Mouse (Mus musculus) small intestine, adult 2 months (tissue): Measurements from ENCODE around the gene Sec24a. TPM values are rescaled to one million over a fixed set of nuclear protein-coding genes. Genes with fewer than 3 reads are reported as not detected.
"Not testable (repeated sequence)": the region's sequence is repeated elsewhere in the genome, so short reads cannot be mapped to it uniquely, and the experiment has no call there.

Experiments used
- H3K27ac ChIP-seq: fragments of 200-500 bp; 2 replicates; pipeline ENCODE4 v1.5.1; 2012; ENCODE audit warnings: low read depth, low read length, control low read depth, inconsistent platforms; ENCODE audit not compliant: insufficient read depth
- H3K27me3 ChIP-seq: fragments of 200-500 bp; 2 replicates; pipeline ENCODE4 v1.6.1; 2012; ENCODE audit warnings: mild to moderate bottlenecking, moderate library complexity, low read length, inconsistent platforms; ENCODE audit not compliant: control insufficient read depth, insufficient read depth
- H3K36me3 ChIP-seq: fragments of 200-500 bp; 2 replicates; pipeline ENCODE4 v1.6.1; 2012; ENCODE audit warnings: mild to moderate bottlenecking, low read length, control low read depth, inconsistent platforms; ENCODE audit not compliant: control insufficient read depth, insufficient read depth
- H3K4me1 ChIP-seq: fragments of 200-500 bp; 2 replicates; pipeline ENCODE4 v1.6.1; 2012; ENCODE audit warnings: low read length, inconsistent platforms, mixed read lengths; ENCODE audit not compliant: control insufficient read depth, insufficient read depth, insufficient read length
- H3K4me3 ChIP-seq: fragments of 200-500 bp; 2 replicates; pipeline ENCODE4 v1.5.1; 2012; ENCODE audit warnings: low read depth, mild to moderate bottlenecking, control low read depth, inconsistent platforms, low read length, moderate library complexity
- CTCF ChIP-seq: fragments of 200-500 bp; IDR thresholded peaks from 2 replicates; pipeline ENCODE4 v1.5.1; 2012; ENCODE audit warnings: low read depth, mild to moderate bottlenecking, control low read depth, inconsistent platforms, low read length, moderate library complexity, mixed read lengths; ENCODE audit not compliant: insufficient replicate concordance, insufficient read length; ENCODE audit errors: extremely low read depth
- POLR2A ChIP-seq: fragments of 200-500 bp; IDR thresholded peaks from 2 replicates; pipeline ENCODE4 v1.6.1; 2012; ENCODE audit warnings: low read depth, mild to moderate bottlenecking, control low read depth, inconsistent platforms, low read length, moderate library complexity
- WGBS: fragments of 180-500 bp; shearing (Covaris S2); methylation state at CpG from one replicate; pipeline ENCODE4 v1.1.7; 2018; 5-methylcytosine and 5-hydroxymethylcytosine counted together
- polyA plus RNA-seq: library from polyadenylated mRNA; depleted of rRNA; stranded (reverse); fragments of >200 nt; gene quantifications from 2 replicates; pipeline ENCODE4 v1.2.3, GENCODE M21; 2012

Sec24a gene
- polyA plus RNA-seq, 1 experiment: 56.9 TPM

GRCm38 (mm10) chr11:51746096-51746495 is 17.3 kb downstream of the Sec24a start:
- no peak for TF ChIP-seq CTCF
- no peak for TF ChIP-seq POLR2A
- WGBS: 23% methylated on average over 1 of the region's 1 CpGs
- H3K36me3 ChIP-seq: peaks cover 45% of the 10 kb centered on the region

GRCm38 (mm10) chr11:51740701-51741100 is 22.7 kb downstream of the Sec24a start:
- 52% methylated on average over 3 of the region's 3 CpGs for WGBS
- Histone ChIP-seq H3K4me3 (no peak overlapping the region), H3K4me1 (peaks cover 3% of the 10 kb centered on the region), H3K36me3 (peaks cover 45% of the 10 kb centered on the region), H3K27ac (no peak overlapping the region), H3K27me3 (no peaks in the 10 kb centered on the region)
- TF ChIP-seq CTCF (no peak), POLR2A (no peak)

More at GRCm38 (mm10) chr11:51746096-51746495, 17.3 kb downstream of the Sec24a start:
- H3K4me3 ChIP-seq: no peak overlapping the region
- H3K4me1 ChIP-seq: no peaks in the 10 kb centered on the region; the same call in 1 of the 2 replicates
- no peaks in the 10 kb centered on the region for H3K27me3 ChIP-seq
- no peak overlapping the region for H3K27ac ChIP-seq

GRCm38 (mm10) chr11:51738651-51739403 is 24.6 kb downstream of the Sec24a start:
- no peaks in the 10 kb centered on the region for H3K27me3 ChIP-seq
- no peak overlapping the region for H3K4me3 ChIP-seq
- peaks cover 54% of the 10 kb centered on the region for H3K36me3 ChIP-seq
- H3K4me1 ChIP-seq: peaks cover 3% of the 10 kb centered on the region; the same call in 1 of the 2 replicates
- no peak for TF ChIP-seq POLR2A
- no peak for TF ChIP-seq CTCF
- H3K27ac ChIP-seq: no peak overlapping the region
- 42% methylated on average over 3 of the region's 3 CpGs for WGBS

- not testable (repeated sequence) for H3K27me3 ChIP-seq, H3K4me1 ChIP-seq, H3K27ac ChIP-seq, H3K4me3 ChIP-seq
- WGBS: 97% methylated on average over 13 of the region's 13 CpGs
- peaks cover 57% of the 10 kb centered on the region for H3K36me3 ChIP-seq
These were observed 29.2 kb downstream of the Sec24a start for GRCm38 (mm10) chr11:51734218-51734617.

- H3K27me3 ChIP-seq: no peaks in the 10 kb centered on the region
- H3K27ac ChIP-seq: no peak overlapping the region
- TF ChIP-seq CTCF: no peak
- TF ChIP-seq POLR2A: no peak
- WGBS: 28% methylated on average over 1 of the region's 1 CpGs
- H3K36me3 ChIP-seq: peaks cover 53% of the 10 kb centered on the region
- no peak overlapping the region for H3K4me3 ChIP-seq
- H3K4me1 ChIP-seq: no peaks in the 10 kb centered on the region; the same call in 1 of the 2 replicates
These were observed 30.6 kb downstream of the Sec24a start for GRCm38 (mm10) chr11:51732883-51733282.

- H3K27me3 ChIP-seq: no peaks in the 10 kb centered on the region
- H3K36me3 ChIP-seq: peaks cover 76% of the 10 kb centered on the region
- no peaks in the 10 kb centered on the region for H3K4me1 ChIP-seq
- no peak overlapping the region for H3K27ac ChIP-seq
- no peak overlapping the region for H3K4me3 ChIP-seq
- TF ChIP-seq CTCF (no peak), POLR2A (no peak)
- 93% methylated on average over 11 of the region's 11 CpGs for WGBS
These were observed 42.4 kb downstream of the Sec24a start for GRCm38 (mm10) chr11:51721066-51721465.

GRCm38 (mm10) chr11:51707080-51707479 is 56.4 kb downstream of the Sec24a start:
- Histone ChIP-seq H3K27ac (no peak overlapping the region), H3K4me1 (no peaks in the 10 kb centered on the region), H3K4me3 (no peak overlapping the region), H3K27me3 (no peaks in the 10 kb centered on the region), H3K36me3 (peaks cover 77% of the 10 kb centered on the region)
- WGBS: 96% methylated on average over 12 of the region's 13 CpGs
- TF ChIP-seq POLR2A (no peak), CTCF (no peak)
